Mouse (Mus musculus) NIH3T3 (cell line): ENCODE measurements around the gene Cd99l2.
A peak's percentile ranks its signal among the peaks of the same experiment; 100 is the strongest.

ENCODE experiments used
- DNase-seq: peaks from one replicate; pipeline ENCODE4 v3.0.0-alpha.2; 2012; ENCODE audit warnings: low read depth

Gene Cd99l2

DNA sequence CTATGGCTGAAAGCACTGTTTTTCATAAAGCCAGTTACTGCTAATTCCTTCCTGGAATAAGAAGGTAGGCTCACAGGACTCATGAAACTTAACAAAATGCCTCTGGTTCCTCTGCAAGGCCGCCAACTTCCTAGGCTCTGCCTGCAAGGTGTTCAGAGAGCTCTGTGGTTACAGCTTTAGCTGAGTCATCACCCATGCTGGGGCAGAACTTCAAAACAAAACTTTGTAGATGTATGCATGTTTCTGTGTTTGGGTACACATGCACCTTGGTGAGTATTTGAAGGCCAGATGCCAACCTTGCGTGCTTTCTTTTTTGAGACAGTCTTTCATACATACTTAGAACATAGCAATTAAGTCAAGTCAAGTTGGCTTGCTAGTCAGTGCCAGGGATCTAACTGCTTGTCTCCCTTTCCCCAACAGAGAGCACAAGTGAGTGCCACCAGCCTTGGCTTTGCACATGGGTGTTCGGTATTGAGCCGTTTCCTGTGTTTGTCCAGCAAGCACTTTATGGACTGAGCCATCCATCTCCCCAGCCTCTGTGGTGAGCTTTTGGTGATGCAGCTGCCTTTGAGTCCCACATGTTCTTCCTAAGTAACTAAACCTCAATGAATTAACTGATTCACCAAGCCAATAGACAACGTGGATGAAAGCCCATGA lies 23.9 kb downstream of the Cd99l2 start:
- DNase-seq = no peak

DNA sequence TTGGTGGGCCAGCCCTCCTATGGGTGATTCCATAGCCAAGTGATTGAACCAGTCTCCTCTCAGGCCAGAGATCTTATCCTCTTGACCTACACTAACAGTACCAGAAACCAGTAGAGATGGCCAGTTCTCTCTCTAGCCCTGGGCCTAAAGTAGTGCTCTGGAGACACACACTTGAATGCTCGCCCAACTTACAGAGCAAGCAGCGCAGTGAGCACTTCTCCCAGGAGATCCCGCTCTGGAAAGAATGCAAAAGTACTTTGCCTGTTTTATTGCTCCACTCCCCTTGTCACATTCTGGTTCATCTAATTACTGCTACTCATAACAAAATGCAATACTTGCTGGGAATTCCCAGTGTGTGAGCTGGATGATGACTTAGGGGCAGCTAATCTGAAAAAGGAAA lies 25.2 kb downstream of the Cd99l2 start:
- DNase-seq = no peak

DNA sequence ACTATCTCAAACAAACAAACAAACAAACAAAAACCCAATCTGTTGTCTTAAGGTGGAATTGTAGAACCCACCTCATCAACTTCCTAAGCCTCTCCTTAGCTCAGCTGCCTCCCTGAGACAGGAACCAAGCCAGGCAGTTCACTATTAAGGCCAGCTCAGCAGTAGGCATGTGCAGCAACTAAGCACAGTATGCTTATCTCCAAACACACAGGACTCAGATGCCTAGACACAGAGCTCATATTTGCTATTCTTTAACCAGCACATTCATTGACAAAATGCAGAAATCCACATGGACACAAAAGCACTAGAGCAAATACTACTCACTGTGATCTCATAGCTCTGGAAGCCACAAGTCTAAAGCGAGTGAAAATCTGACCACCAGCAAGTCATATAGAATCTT lies 27.2 kb downstream of the Cd99l2 start:
- DNase-seq = peak; percentile 26

GRCm38 (mm10) chrX:71464138-71464826 lies 28.4 kb downstream of the Cd99l2 start:
- peak; percentile 20 for DNase-seq

GRCm38 (mm10) chrX:71456078-71456737 lies 36.4 kb downstream of the Cd99l2 start:
- no peak for DNase-seq

DNA sequence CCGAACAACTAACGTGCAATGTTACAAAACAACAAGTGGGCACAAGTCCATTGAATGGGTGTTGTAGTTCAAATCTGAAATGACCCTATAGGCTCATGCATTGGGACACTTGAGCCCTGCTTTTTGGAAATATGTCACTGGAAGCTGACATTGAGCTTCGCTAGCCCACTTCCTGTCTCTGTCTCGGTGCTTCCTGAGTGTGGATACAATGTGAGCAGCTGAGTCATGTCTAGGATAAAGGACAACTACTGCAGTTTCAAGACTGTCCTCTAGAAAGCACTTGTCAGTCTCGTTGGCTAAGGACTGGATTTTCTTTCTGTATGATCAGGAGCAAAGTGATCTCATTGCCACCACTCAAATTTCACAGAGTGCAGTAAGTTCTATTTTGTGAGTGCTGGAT lies 49.7 kb downstream of the Cd99l2 start:
- no peak for DNase-seq

DNA sequence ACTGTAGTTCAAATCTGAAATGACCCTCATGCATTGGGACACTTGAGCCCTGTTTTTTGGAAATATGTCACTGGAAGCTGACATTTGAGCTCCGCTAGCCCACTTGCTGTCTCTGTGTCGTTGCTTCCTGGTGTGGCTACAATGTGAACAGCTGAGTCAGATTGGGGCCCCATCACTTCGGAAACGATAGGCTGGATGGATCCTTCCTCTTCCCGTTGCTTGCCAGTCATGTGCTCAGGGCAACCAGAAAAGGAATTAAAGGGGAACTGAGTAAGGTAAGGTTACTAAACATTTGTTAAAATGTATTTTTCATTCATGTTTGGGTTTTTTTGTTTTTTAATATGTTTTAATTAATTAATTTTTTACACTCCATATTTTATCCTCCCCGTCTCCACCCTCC lies 53.2 kb downstream of the Cd99l2 start:
- no peak for DNase-seq

DNA sequence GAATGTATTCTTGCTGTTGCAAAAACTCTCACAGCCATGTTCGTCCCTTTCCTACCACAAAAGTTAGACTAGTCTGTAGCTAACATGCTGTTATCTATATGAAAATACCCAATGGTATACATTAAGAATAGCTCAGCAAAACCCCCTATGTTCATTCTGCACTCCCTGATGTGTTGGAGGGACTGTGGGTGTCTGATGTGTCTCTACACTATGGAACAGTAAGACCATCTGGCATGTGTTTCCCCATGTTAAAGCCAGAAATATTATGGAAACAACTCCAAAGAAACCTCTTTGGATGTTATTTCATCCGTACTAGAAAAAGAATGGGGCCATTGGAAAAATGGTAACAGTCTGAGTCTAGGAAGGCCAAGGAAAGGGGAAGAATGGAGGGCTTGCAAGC lies 57.1 kb downstream of the Cd99l2 start:
- no peak for DNase-seq

GRCm38 (mm10) chrX:71434860-71435259 lies 57.8 kb downstream of the Cd99l2 start:
- DNase-seq = no peak

DNA sequence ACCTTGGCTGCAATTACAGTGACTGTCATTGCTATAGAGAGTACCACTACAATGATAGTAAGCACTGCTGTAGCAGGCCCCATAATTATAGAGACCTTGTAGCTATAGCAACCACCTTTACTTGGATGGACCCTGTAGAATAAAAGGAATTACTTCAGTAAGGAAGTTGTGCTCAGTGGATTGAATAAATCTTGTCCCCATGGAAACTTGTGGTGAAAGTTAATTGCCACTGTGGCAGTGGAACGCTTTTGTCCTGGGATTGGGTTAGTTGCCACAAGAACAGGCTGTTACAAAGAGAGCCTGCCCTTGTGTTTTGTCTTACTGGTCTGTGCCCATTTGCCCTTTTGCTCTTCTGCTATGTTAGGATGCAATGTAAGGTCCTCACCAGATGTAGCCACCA lies 58.2 kb downstream of the Cd99l2 start:
- DNase-seq = no peak

DNA sequence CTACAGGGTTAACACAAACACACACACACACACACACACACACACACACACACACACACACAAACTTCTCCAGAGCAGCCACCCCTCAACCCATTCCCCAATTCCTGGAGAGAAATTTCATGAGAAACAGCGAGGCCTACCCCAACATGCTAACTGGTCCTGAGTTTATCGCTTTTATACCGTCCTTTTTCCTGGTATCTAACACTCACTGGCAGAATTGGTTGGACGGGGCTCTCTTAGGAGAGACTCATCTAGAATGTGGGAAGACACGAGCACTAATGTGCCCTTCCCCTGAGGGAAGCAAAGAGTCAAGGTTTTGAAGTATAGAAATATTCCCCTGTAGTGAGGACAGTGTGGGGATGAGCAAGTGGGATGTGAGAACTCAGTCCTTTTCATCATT lies 61.7 kb downstream of the Cd99l2 start:
- DNase-seq = no peak

GRCm38 (mm10) chrX:71427491-71427890 lies 65.2 kb downstream of the Cd99l2 start:
- no peak for DNase-seq

DNA sequence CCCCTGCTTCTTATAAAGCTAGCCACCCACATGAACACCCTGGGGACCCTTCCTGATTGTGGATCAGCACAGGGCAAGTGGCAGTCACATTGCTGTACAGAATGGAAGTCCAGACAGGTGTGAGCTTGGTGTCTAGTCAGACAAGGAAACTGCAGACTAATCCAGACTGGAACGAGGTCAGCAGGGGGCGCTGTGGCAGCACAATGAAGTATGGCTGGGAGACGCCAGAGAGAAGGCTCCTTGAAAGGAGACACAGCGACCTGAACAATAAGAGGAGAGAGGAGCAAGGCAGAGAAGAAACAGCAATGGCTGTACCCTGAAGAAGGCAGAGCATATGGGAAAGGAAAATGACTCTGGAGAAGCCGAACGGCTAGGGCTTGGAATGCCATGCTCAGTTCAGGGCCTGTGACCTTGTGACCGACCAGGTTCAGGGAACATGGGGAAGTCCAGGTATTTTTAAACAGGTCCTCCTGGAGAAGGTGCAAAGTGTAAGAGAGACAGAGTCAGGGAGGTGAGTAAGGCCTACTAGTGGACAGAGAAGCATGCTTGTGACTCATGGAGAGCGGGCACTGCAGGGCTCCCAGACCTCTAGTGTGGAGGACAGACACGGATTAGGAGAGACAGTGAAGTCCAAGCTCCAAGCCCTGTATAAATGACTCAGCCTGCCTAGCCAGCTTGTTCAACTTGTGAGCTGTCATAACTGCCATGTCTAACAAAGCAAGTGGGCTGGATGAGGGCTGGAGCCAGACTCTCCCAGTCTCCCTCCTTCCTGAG lies 66.7 kb downstream of the Cd99l2 start:
- DNase-seq = peak; percentile 81

DNA sequence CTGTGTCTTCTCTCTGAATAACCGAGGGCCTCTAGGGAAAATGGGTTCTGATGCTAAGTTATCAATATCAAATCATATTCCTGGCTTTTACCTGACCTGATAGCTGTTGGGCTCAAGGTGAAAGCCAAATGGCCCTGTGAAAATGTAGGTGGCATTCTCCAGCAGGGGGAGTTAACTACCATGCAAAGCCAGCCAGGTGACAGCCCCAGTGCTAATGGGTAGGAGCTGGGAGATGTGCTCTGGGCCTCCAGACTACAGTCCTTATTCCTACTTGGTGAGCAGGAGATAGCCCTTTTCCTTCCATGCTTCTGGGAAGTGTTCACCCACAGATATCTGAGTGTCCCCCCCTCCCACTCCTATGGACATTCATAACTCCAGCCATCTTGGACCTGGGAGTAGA lies 67.8 kb downstream of the Cd99l2 start:
- DNase-seq = peak; percentile 5

- no peak for DNase-seq
Observed at GRCm38 (mm10) chrX:71413616-71414015, 79.0 kb downstream of the Cd99l2 start.

DNA sequence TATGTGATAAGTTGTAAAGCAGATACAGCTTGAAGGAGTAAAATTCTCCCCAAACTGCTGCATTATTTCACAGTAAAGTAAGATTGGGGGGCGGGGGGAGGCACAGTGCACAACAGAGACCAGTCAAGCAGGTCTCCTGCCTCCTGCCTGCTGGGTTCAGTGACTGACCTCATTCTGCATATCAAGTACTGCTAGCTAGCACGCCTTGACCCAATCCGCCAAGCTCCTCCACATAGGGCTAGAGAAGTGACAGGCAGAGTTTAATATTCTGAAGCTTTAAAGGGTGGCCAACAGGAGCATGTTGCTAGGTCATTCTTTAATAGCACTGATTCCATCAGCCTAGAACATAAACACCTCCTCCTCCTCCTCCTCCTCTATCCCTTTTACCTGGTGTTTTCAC lies 79.9 kb downstream of the Cd99l2 start:
- no peak for DNase-seq

- peak; percentile 2 for DNase-seq
Observed at GRCm38 (mm10) chrX:71408386-71408785, 84.3 kb downstream of the Cd99l2 start.

GRCm38 (mm10) chrX:71406290-71406689 lies 86.4 kb downstream of the Cd99l2 start:
- DNase-seq = no peak

- DNase-seq = no peak
Observed at GRCm38 (mm10) chrX:71396326-71396725, 96.3 kb downstream of the Cd99l2 start.

- DNase-seq = peak; percentile 49
Observed at GRCm38 (mm10) chrX:71381571-71381970, 111.1 kb downstream of the Cd99l2 start.

DNA sequence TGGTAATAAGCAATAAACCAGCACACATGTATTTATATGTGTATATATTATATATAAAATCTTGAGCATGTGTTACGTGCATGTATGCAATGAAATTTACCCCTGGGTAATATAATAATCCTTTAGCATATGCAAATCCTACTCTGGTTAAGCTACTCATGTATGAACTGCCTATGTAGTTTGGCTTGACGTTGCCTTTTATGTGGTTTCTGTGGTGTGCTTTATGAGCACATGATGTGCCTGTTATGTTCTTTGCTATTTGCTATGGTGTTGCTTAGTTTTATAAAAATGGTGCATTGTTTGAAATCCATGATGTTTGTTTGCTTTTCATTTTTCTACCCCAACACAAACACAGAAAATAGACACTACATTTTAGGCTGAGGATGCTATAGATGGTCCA lies 114.2 kb downstream of the Cd99l2 start:
- no peak for DNase-seq

DNA sequence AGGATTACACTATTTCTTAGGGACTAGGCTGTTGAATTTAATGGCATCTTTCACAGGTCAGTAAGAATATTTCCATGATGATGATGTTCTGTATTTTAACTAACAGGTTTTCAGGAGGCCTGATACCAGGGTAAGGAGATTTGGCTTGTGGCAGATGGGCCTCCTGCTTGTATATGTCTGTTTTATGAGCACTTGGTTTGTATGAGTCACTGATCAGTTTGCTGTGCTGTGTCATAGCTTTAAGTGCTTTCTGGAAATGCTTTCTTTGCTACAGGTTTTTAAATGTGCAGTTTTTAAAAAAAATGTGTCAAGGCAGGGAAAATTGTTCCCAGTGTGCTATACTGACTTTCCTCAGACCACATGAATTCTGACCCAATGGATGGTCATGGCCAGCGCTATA lies 115.9 kb downstream of the Cd99l2 start:
- peak; percentile 7 for DNase-seq
